Mouse (Mus musculus): Measurements from ENCODE around the gene Fbxo10. TPM values are rescaled to one million over a fixed set of nuclear protein-coding genes. Genes with fewer than 3 reads are reported as not detected.

Gene Fbxo10
- total and polyA plus RNA-seq, 3 experiments, result 9.4 to 16.7 (median 10.2) TPM

DNA sequence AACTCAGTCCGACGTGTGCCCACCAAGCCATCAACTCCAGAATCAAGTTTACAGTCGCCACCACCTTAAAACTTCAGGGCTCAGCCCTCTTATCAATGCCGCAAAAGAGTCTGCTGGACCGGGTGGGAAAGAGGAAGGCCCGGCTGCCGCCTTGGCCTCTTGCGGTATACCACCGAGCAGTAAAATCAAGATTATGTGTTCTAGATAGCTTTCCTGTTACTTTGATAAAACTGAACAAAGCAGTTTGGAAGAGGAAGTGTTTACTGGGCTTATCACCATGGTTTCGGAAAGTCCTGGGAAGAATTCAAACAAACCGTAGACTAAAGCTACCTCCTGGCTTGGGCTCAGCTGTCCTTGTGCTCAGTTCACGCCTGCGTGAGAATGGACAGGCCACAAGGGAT is 71.4 kb downstream of the Fbxo10 start:
- DNase-seq, result no peak
- intact Hi-C loops (cut with DNase I), result loop anchor here (5.0 to 10.0 kb wide), 3 partner anchors 41 to 842 kb away; partner anchors contain the start of gene Shb
- under 1% methylated on average over 13 of the region's 13 CpGs for WGBS

DNA sequence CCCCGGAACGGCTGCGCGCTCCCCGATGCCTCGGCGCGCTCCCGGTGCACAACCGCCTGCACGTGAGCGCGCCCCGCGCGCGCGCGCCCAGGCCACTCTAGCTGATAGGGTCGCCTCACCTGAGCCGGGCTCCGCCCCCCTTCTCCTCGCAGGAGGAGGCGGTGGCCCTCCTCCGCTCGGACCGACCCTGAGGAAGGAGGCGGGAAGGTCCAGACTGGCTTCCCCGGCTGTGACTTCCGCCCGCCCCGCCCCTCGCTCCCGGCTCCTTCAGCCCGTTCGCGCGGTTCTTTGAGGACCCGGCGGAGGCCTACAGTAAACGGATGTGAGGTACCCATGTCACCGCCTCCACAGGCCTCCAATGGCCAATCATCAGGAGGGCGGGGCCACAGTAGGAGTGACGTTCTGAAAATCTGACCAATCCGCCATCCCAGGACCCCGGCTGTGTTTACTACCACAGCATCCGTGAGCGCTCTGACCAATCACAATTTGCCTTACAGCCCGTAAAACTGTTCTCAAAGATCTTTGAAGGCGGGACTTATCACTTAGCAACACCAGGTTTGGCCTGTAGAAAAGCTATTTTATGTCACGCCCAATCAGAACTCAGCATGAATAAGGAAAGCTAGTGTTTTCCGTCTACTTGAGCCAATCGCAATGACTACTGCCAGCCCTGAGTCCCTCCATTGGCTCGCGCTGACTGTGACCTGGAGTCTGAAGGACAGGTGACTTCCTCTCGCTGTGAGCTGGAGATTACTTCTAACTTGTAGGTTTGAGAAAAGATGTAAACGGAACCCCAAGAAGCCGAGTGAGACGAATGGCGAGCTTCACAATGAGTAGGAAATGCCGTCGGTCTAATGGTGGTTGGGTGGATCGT is 72.1 kb downstream of the Fbxo10 start, which contains the start of gene Zbtb5:
TSS of gene Zbtb5 (minus strand) at position 308 of the 871 bp plus-strand sequence.
- peak; percentile 96 to 100 for DNase-seq
- Histone ChIP-seq H3K4me1 (ENCODE audit: control insufficient read depth, insufficient read depth, low read length) (peaks cover 2% of the 10 kb centered on the region), H3K79me2 (replicated peaks; ENCODE audit: control insufficient read depth, insufficient read depth, low read length) (peaks cover 2% of the 10 kb centered on the region; the same call in 1 of the 2 replicates), H3K27me3 (ENCODE audit: control insufficient read depth, insufficient read depth, low read length) (no peaks in the 10 kb centered on the region), H3K27ac (peak within 1 kb of the TSS; percentile 93), H3K9ac (ENCODE audit: low read depth, low read length) (peak within 1 kb of the TSS; percentile 91), H3K4me3 (peak within 1 kb of the TSS; percentile 92), H3K36me3 (ENCODE audit: control insufficient read depth, insufficient read depth, low read length) (no peaks in the 10 kb centered on the region)
- intact Hi-C loops (cut with DNase I), result loop anchor here (5.0 to 10.0 kb wide), 3 partner anchors 40 to 842 kb away; partner anchors contain the start of gene Shb
- TF ChIP-seq CTCF (IDR thresholded peaks at IDR 0.05), result no peak
- TF ChIP-seq EP300 (IDR thresholded peaks at IDR 0.05; ENCODE audit: insufficient read depth, low read depth, low read length), result no peak
- TF ChIP-seq POLR2A (IDR thresholded peaks at IDR 0.05; ENCODE audit: insufficient read depth, low read depth, low read length), result peak; percentile 95
- WGBS, result under 1% methylated on average over 63 of the region's 63 CpGs

More for the DNA sequence above, 71.4 kb downstream of the Fbxo10 start:
- Histone ChIP-seq H3K4me3 (peak overlapping the region; percentile 68), H3K27me3 (ENCODE audit: control insufficient read depth, insufficient read depth, low read length) (no peaks in the 10 kb centered on the region), H3K36me3 (ENCODE audit: control insufficient read depth, insufficient read depth, low read length) (no peaks in the 10 kb centered on the region), H3K27ac (peak overlapping the region; percentile 93), H3K4me1 (ENCODE audit: control insufficient read depth, insufficient read depth, low read length) (peaks cover 2% of the 10 kb centered on the region), H3K9ac (ENCODE audit: low read depth, low read length) (peak overlapping the region; percentile 91), H3K79me2 (replicated peaks; ENCODE audit: control insufficient read depth, insufficient read depth, low read length) (peaks cover 2% of the 10 kb centered on the region; the same call in 1 of the 2 replicates)
- no peak for TF ChIP-seq EP300 (IDR thresholded peaks at IDR 0.05; ENCODE audit: insufficient read depth, low read depth, low read length)
- no peak for TF ChIP-seq CTCF (IDR thresholded peaks at IDR 0.05)
- no peak for TF ChIP-seq POLR2A (IDR thresholded peaks at IDR 0.05; ENCODE audit: insufficient read depth, low read depth, low read length)

DNA sequence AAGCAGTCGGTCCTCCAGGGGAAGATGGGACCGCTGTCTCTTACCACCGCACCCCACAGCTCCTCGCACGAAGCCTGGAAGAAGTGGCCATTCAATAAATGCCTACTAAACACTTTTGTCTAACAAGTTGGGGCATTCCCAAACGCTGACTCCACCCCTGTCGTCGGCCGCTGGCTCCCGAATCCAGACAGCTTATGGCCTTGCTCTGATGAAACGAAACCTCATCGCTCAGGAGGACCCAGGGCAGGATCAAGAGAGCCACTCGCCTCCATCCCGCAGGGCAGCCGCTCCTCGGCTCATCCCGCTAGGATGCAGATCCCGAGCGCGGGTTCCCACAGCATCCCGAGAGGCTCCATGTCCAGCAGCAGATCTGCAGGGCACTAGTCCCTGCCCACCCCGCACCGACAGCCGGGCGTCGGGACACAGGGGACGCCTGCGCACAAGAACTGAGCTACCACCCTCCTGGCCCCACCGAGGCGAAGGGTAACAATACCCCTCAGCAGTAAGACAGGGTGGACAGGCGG is 72.8 kb downstream of the Fbxo10 start:
- under 1% methylated on average over 31 of the region's 31 CpGs for WGBS
- no peaks in the 10 kb centered on the region for H3K36me3 ChIP-seq (ENCODE audit: control insufficient read depth, insufficient read depth, low read length)
- H3K4me3 ChIP-seq, result peak overlapping the region; percentile 92
- no peak for DNase-seq
- TF ChIP-seq CTCF (IDR thresholded peaks at IDR 0.05), result no peak
- TF ChIP-seq POLR2A (IDR thresholded peaks at IDR 0.05; ENCODE audit: insufficient read depth, low read depth, low read length), result no peak
- no peak for TF ChIP-seq EP300 (IDR thresholded peaks at IDR 0.05; ENCODE audit: insufficient read depth, low read depth, low read length)
- peak overlapping the region; percentile 78 for H3K9ac ChIP-seq (ENCODE audit: low read depth, low read length)
- intact Hi-C loops (cut with DNase I), result loop anchor here (5.0 to 10.0 kb wide), 3 partner anchors 39 to 843 kb away; partner anchors contain the start of gene Shb
- no peaks in the 10 kb centered on the region for H3K27me3 ChIP-seq (ENCODE audit: control insufficient read depth, insufficient read depth, low read length)
- H3K27ac ChIP-seq, result peak overlapping the region; percentile 85
- peaks cover 2% of the 10 kb centered on the region for H3K4me1 ChIP-seq (ENCODE audit: control insufficient read depth, insufficient read depth, low read length)
- H3K79me2 ChIP-seq (replicated peaks; ENCODE audit: control insufficient read depth, insufficient read depth, low read length), result peaks cover 2% of the 10 kb centered on the region; the same call in 1 of the 2 replicates

DNA sequence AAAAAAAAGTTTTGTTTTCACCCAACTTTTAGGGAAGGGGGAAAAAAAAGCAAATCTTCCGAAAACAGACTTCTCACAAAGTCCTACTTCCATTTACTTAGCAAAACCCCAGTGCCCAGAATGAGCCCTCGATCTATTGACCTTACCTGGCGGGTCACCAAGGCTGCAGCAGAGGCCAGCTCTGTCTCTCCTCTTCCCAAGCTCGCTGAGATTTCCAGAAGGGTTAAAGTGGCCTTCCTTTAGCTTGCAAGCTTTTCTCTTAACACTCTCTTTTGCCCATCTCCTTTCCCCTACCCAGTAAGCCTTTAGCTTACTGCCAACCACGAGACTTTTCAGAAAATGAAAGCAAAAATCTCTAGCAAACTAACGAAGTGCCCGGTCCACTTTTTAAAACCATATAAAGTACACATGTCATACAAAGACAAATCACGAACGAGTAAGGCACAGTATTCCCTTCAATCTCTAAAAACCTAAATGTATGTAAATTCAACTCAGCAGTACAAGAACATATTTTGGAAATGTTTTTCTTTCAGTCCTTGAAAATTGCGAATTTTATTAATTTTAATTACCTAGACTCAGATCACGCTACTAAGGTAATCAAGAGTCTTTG is 73.5 kb downstream of the Fbxo10 start:
- intact Hi-C loops (cut with DNase I), result loop anchor here (5.0 to 10.0 kb wide), 3 partner anchors 39 to 844 kb away; partner anchors contain the start of gene Shb
- Histone ChIP-seq H3K4me3 (peak overlapping the region; percentile 92), H3K9ac (ENCODE audit: low read depth, low read length) (no peak overlapping the region), H3K4me1 (ENCODE audit: control insufficient read depth, insufficient read depth, low read length) (peaks cover 2% of the 10 kb centered on the region), H3K36me3 (ENCODE audit: control insufficient read depth, insufficient read depth, low read length) (no peaks in the 10 kb centered on the region), H3K27me3 (ENCODE audit: control insufficient read depth, insufficient read depth, low read length) (no peaks in the 10 kb centered on the region), H3K79me2 (replicated peaks; ENCODE audit: control insufficient read depth, insufficient read depth, low read length) (peaks cover 2% of the 10 kb centered on the region; the same call in 1 of the 2 replicates), H3K27ac (peak overlapping the region; percentile 85)
- TF ChIP-seq EP300 (IDR thresholded peaks at IDR 0.05; ENCODE audit: insufficient read depth, low read depth, low read length), result no peak
- no peak for TF ChIP-seq CTCF (IDR thresholded peaks at IDR 0.05)
- no peak for TF ChIP-seq POLR2A (IDR thresholded peaks at IDR 0.05; ENCODE audit: insufficient read depth, low read depth, low read length)
- peak in 1 of 2 experiments; percentile 14 for DNase-seq
- 10% methylated on average over 11 of the region's 11 CpGs for WGBS

DNA sequence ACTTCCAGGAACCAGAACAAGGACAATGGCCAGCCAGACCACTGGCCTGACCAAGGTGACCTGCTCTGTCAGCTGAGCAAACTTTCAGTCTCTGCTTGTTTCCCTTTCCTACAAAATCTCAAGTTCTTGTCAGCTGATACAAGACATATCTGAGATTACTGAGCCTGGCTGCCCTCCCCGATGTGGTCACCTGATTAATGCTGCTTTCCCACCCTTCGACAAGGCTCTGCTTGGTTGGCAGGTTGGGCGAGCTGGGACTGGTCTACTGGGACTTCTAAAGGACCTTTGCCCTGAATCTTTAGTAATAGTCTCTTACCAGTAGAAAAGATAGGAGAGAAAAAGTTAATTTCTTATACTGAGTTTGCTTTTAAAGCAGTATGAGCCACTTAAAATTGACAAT is 79.0 kb downstream of the Fbxo10 start:
- Histone ChIP-seq H3K27me3 (ENCODE audit: control insufficient read depth, insufficient read depth, low read length) (no peaks in the 10 kb centered on the region), H3K79me2 (replicated peaks; ENCODE audit: control insufficient read depth, insufficient read depth, low read length) (peaks cover 2% of the 10 kb centered on the region; the same call in 1 of the 2 replicates), H3K4me3 (no peak overlapping the region), H3K36me3 (ENCODE audit: control insufficient read depth, insufficient read depth, low read length) (no peaks in the 10 kb centered on the region), H3K27ac (peak overlapping the region; percentile 11; the same call in 1 of the 2 replicates), H3K9ac (ENCODE audit: low read depth, low read length) (no peak overlapping the region), H3K4me1 (ENCODE audit: control insufficient read depth, insufficient read depth, low read length) (peaks cover 1% of the 10 kb centered on the region; the same call in 1 of the 2 replicates)
- WGBS, result 27% methylated on average over 3 of the region's 3 CpGs
- intact Hi-C loops (cut with DNase I), result no loop called here
- DNase-seq, result peak in 1 of 2 experiments; percentile 18
- TF ChIP-seq CTCF (IDR thresholded peaks at IDR 0.05) (no peak), EP300 (IDR thresholded peaks at IDR 0.05; ENCODE audit: insufficient read depth, low read depth, low read length) (no peak), POLR2A (IDR thresholded peaks at IDR 0.05; ENCODE audit: insufficient read depth, low read depth, low read length) (no peak)
